Mouse (Mus musculus) erythroblast, embryonic 14.5 days (primary cell): ENCODE measurements around the gene Hdac7. TPM values are rescaled to one million over a fixed set of nuclear protein-coding genes. Genes with fewer than 3 reads are reported as not detected.
A peak's percentile ranks its signal among the peaks of the same experiment; 100 is the strongest.

ENCODE experiments used
- H3K27me3 ChIP-seq: 2 replicates; pipeline ENCODE4 v1.6.1; 2012; ENCODE audit warnings: inconsistent platforms; ENCODE audit not compliant: control insufficient read depth
- H3K36me3 ChIP-seq: 2 replicates; pipeline ENCODE4 v1.6.1; 2012; ENCODE audit warnings: mild to moderate bottlenecking, inconsistent platforms; ENCODE audit not compliant: control insufficient read depth
- H3K4me1 ChIP-seq: 2 replicates; pipeline ENCODE4 v1.6.1; 2012; ENCODE audit warnings: inconsistent platforms; ENCODE audit not compliant: control insufficient read depth
- H3K4me3 ChIP-seq: replicated peaks from 2 replicates; pipeline ENCODE3; 2012; ENCODE audit warnings: moderate library complexity, mild to moderate bottlenecking, inconsistent platforms
- H3K9me3 ChIP-seq: 2 replicates; pipeline ENCODE4 v1.6.1; 2012; ENCODE audit warnings: low read length, inconsistent platforms, mixed read lengths; ENCODE audit not compliant: control insufficient read depth
- GATA1 ChIP-seq: IDR thresholded peaks from 2 replicates; pipeline ENCODE4 v1.6.1; 2012; ENCODE audit warnings: low read length, inconsistent platforms, mixed read lengths
- TAL1 ChIP-seq: IDR thresholded peaks from 3 replicates; pipeline ENCODE4 v1.6.1; 2012; ENCODE audit warnings: low read length, inconsistent platforms, mixed read lengths
- polyA plus RNA-seq: library from polyadenylated mRNA; stranded (reverse); fragments of >175 nt; gene quantifications from 2 replicates; pipeline ENCODE4 v1.2.3, GENCODE M21; 2012

Hdac7 gene
- polyA plus RNA-seq: 0.45 and 0.62 TPM in 2 replicates

- TF ChIP-seq GATA1 (no peak), TAL1 (no peak)
- peaks cover 2% of the 10 kb centered on the region; the same call in 1 of the 2 replicates for H3K36me3 ChIP-seq
- peaks cover 3% of the 10 kb centered on the region for H3K9me3 ChIP-seq
- H3K4me1 ChIP-seq: peaks cover 96% of the 10 kb centered on the region
- peak within 1 kb of the TSS; percentile 39 for H3K4me3 ChIP-seq
- H3K27me3 ChIP-seq: no peaks in the 10 kb centered on the region
Observed at GRCm38 (mm10) chr15:97844037-97845034, at the start of gene Hdac7. TSS of gene Hdac7 (minus strand) at chr15:97844502.

GRCm38 (mm10) chr15:97892506-97892905, 48.2 kb upstream of the Hdac7 start:
- Histone ChIP-seq H3K4me3 (no peak overlapping the region), H3K36me3 (no peaks in the 10 kb centered on the region), H3K9me3 (no peaks in the 10 kb centered on the region), H3K4me1 (peaks cover 2% of the 10 kb centered on the region), H3K27me3 (no peaks in the 10 kb centered on the region)
- no peak for TF ChIP-seq GATA1
- TF ChIP-seq TAL1: no peak

DNA sequence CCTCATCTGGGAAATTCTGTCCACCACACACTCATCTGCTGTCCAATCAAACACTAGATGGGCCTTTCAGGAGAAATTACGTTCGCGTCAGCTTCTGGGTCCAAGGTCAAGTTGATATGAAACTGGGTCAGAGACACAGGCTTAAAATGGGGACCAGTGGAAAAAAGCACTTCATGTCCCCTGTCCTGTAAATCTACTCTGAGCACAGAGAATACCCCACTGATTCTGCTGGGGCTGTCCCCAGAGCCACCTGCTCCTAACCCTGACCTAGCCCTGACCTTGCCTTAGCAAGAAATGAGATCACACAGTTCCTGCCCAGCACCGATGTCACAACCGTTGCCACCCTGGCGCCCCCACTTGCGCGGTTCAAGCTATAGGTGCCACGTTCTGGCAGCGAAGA, 46.1 kb upstream of the Hdac7 start:
- no peak overlapping the region for H3K4me3 ChIP-seq
- H3K9me3 ChIP-seq: no peaks in the 10 kb centered on the region
- no peaks in the 10 kb centered on the region for H3K36me3 ChIP-seq
- TF ChIP-seq GATA1: no peak
- no peak for TF ChIP-seq TAL1
- peaks cover 2% of the 10 kb centered on the region for H3K4me1 ChIP-seq
- H3K27me3 ChIP-seq: no peaks in the 10 kb centered on the region

DNA sequence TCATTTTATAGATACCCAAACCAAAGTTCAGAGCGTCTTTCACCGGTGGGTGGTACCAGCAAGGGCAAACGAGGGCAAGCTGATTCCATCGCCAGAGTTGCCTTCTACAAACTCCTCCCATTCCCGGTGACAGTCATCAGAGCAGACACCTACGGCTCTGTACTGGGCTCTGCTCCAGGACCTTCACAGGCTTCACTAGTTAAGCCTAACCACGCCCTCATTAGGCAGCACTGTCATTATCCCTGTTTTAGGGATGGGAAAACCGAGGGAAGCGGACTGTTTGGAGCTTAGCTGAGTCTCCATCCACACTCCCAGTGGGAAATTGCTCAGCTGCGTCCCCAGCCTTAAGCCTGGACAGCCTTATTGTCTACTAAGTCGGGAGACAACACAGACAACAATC, 45.7 kb upstream of the Hdac7 start:
- TF ChIP-seq TAL1 (no peak), GATA1 (no peak)
- Histone ChIP-seq H3K27me3 (no peaks in the 10 kb centered on the region), H3K9me3 (no peaks in the 10 kb centered on the region), H3K4me1 (peaks cover 2% of the 10 kb centered on the region), H3K36me3 (no peaks in the 10 kb centered on the region), H3K4me3 (no peak overlapping the region)

DNA sequence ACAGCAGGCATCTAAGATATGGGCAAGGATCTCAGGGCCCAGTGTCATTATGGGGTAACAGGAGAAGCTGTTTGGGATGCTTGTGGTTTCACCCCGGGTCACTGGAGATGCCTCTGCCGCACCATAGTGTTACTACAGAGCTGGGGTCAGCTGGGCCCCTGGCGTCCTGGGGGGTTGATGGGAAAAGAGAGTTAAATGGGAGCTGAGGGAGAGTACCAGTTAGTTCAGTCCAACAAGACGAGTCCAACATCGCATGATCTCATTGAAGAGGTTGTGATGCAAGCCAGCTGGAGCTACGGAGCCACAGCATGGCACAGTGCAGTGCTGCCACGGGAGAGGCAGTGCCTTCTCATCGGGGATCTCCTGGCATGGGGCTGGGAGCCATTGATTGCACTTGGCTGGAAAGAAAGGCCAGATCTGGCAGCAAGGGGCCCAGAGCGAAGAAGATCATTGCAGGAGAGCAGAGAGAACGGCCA, 43.3 kb upstream of the Hdac7 start:
- Histone ChIP-seq H3K27me3 (no peaks in the 10 kb centered on the region), H3K36me3 (no peaks in the 10 kb centered on the region), H3K4me1 (peaks cover under 1% of the 10 kb centered on the region), H3K4me3 (no peak overlapping the region), H3K9me3 (no peaks in the 10 kb centered on the region)
- TF ChIP-seq TAL1 (no peak), GATA1 (no peak)

DNA sequence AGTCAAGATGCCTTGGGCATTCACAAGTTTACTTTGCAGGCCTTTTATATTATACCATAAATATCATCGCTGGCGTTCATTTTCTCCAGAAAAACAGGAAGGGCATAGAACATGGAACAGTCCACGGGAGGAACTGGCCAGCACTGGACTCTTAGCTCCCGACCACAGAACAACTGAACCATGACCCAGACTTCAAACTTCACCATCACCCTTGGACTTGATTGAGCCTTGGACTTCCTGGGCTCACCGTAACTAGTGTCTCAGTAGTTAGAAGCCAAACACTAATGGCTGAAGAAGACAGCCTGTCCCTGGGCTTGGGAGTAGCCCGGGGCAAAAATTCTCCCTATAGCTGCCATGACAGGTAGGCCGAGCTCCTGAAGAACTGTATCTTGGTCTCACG, 37.1 kb upstream of the Hdac7 start:
- Histone ChIP-seq H3K4me1 (peaks cover 2% of the 10 kb centered on the region; the same call in 1 of the 2 replicates), H3K36me3 (no peaks in the 10 kb centered on the region), H3K9me3 (no peaks in the 10 kb centered on the region), H3K27me3 (no peaks in the 10 kb centered on the region; the same call in 1 of the 2 replicates), H3K4me3 (no peak overlapping the region)
- TF ChIP-seq GATA1 (no peak), TAL1 (no peak)

DNA sequence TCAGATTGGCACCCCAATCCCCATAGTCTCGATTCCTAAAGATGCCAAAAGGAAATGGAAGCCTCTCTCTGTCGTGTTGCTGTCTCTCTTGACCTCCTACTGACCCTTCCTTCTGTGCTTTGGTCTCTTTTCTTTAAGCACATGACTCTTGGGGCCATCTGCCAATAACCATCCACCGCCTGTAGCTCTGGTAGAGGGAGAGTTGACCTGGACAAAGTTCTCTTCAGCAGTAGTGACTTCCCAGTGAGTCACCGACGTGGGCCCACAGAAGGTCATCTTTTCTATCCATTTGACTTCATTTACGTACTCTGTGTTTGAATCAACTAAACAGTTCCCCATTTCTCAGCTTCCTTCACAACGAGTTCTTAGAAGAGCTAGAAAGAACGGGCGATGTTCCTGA, 36.1 kb upstream of the Hdac7 start:
- H3K27me3 ChIP-seq: no peaks in the 10 kb centered on the region; the same call in 1 of the 2 replicates

GRCm38 (mm10) chr15:97878696-97879328, 34.5 kb upstream of the Hdac7 start:
- TF ChIP-seq TAL1: no peak
- no peak for TF ChIP-seq GATA1
- Histone ChIP-seq H3K9me3 (no peaks in the 10 kb centered on the region), H3K4me3 (no peak overlapping the region), H3K27me3 (no peaks in the 10 kb centered on the region; the same call in 1 of the 2 replicates), H3K36me3 (no peaks in the 10 kb centered on the region), H3K4me1 (peaks cover 2% of the 10 kb centered on the region; the same call in 1 of the 2 replicates)

More for the DNA sequence above, 36.1 kb upstream of the Hdac7 start:
- H3K4me3 ChIP-seq: no peak overlapping the region
- TF ChIP-seq GATA1 (no peak), TAL1 (no peak)
- H3K4me1 ChIP-seq: peaks cover 2% of the 10 kb centered on the region; the same call in 1 of the 2 replicates
- no peaks in the 10 kb centered on the region for H3K9me3 ChIP-seq
- no peaks in the 10 kb centered on the region for H3K36me3 ChIP-seq

- peaks cover 2% of the 10 kb centered on the region; the same call in 1 of the 2 replicates for H3K4me1 ChIP-seq
- H3K36me3 ChIP-seq: no peaks in the 10 kb centered on the region
- no peaks in the 10 kb centered on the region for H3K9me3 ChIP-seq
- no peaks in the 10 kb centered on the region; the same call in 1 of the 2 replicates for H3K27me3 ChIP-seq
- TF ChIP-seq GATA1 (no peak), TAL1 (no peak)
- H3K4me3 ChIP-seq: no peak overlapping the region
Observed at GRCm38 (mm10) chr15:97875784-97876183, 31.5 kb upstream of the Hdac7 start.
